Mouse (Mus musculus) embryonic stem cell, embryonic (primary cell): ENCODE data around the gene Cfb.
"Not testable (repeated sequence)": the region's sequence is repeated elsewhere in the genome, so short reads cannot be mapped to it uniquely, and the experiment has no call there.

Experiments
- CTCF ChIA-PET, 4 experiments: fragments of 300-600 bp in 2 of 4; fragments of 350-600 bp in 2 of 4; sonication (Branson Sonifier 250); formaldehyde crosslinking; loops; one replicate each; lab custom pipeline; 2022; ENCODE audit warnings: inconsistent platforms in 2 of 4; lab: Charles Lee
- POLR2A ChIA-PET, 4 experiments: fragments of 300-600 bp in 2 of 4; fragments of 350-600 bp in 2 of 4; sonication (Branson Sonifier 250); formaldehyde crosslinking; loops; one replicate each; lab custom pipeline; 2022; ENCODE audit warnings: antibody characterized with exemption in 4 of 4, inconsistent platforms in 1 of 4; lab: Charles Lee

The Cfb gene

DNA sequence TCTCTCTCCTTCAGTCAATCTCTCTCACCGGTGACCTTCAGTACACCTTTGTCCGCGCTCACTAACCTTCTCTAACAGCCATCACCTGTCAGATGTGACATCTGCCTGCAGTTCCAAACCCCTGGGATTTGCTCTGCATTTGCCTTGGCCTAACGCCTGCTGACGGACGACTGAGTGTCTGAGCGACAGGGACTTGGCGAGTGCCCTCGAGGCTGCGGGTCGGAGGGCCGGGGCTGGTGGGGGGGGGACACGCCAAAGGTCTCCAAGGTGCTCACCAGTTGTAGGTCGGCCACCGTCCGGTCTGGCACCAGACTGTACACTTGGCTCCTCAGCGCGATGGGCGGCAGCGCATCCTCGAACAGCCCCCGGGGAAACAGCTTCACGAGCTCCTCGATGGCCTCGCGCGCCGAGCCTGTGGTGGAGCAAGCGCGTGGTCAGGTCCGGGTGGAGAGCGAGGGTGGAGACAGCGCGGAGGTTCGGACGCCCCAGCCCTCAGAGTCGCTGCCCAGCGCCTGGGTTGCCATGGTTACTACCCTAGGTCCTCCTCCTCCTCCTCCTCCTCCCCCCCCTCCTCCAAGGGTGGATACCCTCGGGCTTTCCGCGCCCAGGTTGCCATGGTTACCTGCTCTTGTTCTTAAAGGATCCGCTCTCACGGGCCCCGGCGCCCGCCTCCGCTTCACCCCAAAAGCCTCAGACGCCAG is 26.0 kb downstream of the Cfb start:
- POLR2A ChIA-PET = interaction anchor here in 3 of 4 experiments (0.6 to 4.9 kb wide), 12 partner anchors 10 to 1087 kb away, joined by 3 to 31 read pairs (median 5); partner anchors contain the start of genes Nelfe (in 3 of the 3) and Skiv2l (in 3 of the 3)
- CTCF ChIA-PET = interaction anchor here in 1 of 4 experiments (0.6 kb wide), 1 partner anchor 67 kb away, joined by 16 read pairs; no protein-coding TSS in a partner anchor

DNA sequence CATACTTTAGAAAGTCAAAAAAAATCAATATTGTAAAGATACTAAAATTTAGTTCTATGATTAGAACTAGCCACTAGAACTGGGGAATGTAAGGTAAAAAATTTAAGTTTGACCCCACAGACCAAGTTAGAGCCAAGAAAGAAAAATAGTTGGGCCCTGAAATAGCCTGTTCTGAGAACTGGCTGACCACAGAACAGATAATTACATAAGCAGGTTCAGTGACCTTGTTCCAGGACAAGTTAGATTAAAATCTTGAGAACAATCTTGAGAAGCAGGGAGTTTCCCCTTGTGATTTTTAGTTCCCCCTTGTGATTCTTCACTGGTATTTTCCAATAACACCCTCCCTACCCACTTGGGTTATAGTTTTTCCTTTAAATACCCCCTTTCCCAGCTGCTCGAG is 31.5 kb downstream of the Cfb start:
- CTCF ChIA-PET = not testable (repeated sequence)

DNA sequence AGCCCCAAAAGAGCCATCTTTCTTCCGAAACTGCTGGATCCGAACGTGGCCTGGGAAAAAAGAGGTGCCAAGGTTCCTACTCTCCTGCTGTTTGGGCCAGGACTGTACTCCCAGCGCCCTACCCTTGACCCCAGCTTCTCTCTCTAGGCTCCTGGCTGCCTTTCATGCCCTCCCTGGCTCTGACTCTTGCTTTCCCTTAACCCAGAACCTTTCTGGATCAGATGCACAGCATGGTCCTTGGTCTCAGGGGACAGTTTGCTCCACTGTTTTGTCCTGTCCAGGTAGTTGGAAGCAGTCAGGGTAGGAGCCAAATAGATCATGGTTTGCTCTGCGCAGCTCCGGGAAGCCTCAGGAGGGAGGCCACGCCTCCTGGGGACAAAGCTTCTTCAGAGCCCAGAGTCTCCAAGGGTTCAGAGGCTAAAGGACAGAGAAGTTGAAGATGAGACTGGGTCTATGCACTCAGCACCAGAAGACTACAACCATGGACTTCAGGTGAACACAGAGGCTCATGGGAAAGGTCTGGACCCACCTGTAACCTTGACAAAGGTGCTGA is 47.4 kb downstream of the Cfb start:
- POLR2A ChIA-PET = no interaction called here
- CTCF ChIA-PET = interaction anchor here in 1 of 4 experiments (0.6 kb wide), 1 partner anchor 86 kb away, joined by 3 read pairs; no protein-coding TSS in a partner anchor

More for the DNA sequence above, 31.5 kb downstream of the Cfb start:
- POLR2A ChIA-PET = not testable (repeated sequence)

DNA sequence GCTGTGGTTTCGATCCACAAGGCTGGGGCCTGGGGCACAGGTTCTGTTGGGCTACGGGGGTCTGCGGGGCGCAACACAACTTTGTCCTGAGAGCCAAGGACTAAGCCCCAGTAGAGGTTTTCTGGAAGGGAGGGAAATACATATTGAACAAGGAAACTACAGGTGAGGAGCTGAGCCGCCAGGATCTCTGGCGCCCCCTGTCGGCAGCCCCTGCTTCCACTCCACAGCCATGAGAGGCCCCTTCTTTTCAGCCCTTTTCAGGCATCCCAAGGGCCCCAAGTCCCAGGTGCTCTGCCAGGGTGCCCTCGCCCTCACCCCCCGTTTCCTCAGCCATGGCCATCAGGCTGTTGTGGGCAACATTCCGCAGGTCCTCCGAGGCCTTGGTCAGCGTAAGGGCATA is 48.6 kb downstream of the Cfb start:
- ChIA-PET CTCF (interaction anchor here (0.5 to 1.5 kb wide), 8 partner anchors 9 to 633 kb away, joined by 3 read pairs; partner anchors contain the start of gene Cyp21a1 (in 1 of the 4)), POLR2A (interaction anchor here in 2 of 4 experiments (0.5 to 0.8 kb wide), 3 partner anchors 43 to 253 kb away, joined by 3 read pairs; no protein-coding TSS in a partner anchor)

DNA sequence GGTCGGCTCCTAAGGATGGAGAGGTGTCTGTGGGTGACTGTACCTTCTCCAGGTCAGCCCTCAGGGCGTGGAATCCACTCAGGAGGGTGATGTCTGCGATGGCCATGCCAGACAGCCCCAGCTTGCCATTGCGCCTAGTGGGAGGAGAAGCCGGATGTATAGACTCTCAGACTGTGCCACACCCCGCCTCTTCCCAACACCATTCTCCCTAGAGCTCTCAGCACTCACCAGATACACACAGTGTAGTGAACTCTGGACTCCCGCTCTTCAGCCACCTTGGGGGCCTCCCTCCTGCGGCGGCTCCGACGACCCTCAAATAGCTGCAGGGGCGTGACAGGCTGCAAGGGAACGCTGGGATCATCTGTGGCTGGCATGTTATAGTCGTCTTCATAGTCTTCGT is 51.0 kb downstream of the Cfb start:
- CTCF ChIA-PET = no interaction called here
- POLR2A ChIA-PET = no interaction called here

DNA sequence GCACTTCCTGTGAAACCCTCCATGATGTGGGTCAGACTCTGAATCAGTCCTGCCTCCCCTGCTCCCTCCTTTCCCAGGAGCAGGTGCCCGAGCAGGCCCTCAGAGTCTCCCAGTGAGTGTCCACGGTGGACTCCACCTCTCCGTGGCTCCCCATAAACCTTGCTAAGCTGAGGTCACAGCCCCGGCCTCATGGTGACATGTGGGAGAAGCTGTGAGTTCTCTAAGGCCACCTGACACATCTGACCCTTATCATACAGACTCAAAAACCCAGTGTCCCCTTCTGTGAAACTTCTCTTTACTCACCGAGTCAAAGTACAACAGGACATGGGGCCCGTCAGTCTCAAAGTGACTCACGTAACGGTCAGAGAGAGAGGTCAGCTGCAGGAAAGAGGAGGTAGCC is 51.5 kb downstream of the Cfb start:
- POLR2A ChIA-PET, CTCF ChIA-PET: not testable (repeated sequence)

DNA sequence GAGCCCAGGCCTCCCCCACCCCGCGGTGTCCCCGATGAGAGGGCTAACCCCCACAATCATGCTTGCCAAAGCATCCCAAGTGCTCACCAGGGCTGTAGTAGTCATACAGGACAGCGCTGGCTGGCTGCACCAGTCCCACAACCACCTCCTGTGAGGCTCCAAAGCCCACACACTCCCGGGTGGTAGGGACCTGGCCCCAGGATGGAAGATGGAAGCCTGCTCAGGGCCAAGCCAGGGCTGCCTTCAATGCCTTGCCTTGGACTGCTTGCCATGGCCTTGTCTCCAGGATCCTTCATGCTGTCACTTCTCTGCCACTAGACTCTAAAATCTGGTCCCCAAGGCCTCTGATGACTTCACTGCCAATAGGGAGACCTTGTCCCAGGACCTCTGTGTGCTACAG is 51.9 kb downstream of the Cfb start:
- POLR2A ChIA-PET, CTCF ChIA-PET: not testable (repeated sequence)

DNA sequence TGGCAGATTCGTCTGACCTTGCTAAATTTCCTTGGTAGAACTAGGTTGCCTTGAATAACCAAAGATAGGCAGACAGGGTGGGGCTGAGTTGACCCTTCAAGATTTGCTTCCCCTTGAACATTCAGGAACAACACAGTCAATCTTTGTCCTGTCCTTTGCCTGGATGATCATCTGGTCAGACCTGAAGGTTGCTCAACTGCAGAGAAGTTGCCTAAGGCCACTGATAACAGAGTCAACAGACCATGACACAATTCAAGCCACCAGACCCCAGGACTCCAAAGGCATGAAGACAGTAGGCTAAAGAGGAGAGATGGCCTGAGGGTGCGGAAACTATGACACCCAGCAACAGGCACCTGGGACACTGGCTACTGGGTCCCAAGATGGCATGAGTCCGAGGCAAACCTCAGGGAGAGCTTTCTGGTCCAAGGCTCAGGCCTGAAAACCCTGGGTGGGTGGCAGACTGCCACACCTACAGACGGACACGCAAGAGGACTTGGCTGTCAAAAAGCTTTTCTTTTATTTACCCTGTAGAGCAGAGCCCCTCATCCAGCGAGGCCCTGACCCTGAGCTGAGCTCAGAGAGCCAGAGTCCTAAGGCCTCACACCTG is 53.6 kb downstream of the Cfb start:
- POLR2A ChIA-PET = no interaction called here
- CTCF ChIA-PET = no interaction called here

DNA sequence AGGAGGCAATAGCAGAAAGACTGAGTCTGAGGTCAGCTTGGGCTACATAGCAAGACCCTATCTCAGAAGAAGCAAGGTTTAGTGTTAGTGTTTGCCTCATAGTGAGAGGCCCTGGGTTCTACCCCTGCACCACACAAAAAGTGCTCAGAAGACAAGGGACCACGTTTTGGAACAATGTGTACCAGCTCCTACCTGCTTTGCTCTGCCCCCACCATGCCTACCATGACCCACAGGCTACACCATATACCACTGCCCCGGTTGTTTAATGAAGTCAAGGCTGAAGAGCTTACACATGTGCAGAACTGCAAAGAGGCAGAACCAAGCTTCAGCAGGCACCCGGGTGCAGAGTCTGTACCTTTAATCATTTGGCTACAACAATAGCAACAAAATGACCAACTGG is 55.1 kb downstream of the Cfb start:
- POLR2A ChIA-PET = interaction anchor here in 1 of 4 experiments (0.6 kb wide), 1 partner anchor 122 kb away, joined by 6 read pairs; no protein-coding TSS in a partner anchor
- CTCF ChIA-PET = interaction anchor here in 2 of 4 experiments (0.7 to 1.0 kb wide), 2 partner anchors 12 to 49 kb away, joined by 4 read pairs; no protein-coding TSS in a partner anchor
